Mouse (Mus musculus): ENCODE data around the gene 4930470P17Rik. TPM values are rescaled to one million over a fixed set of nuclear protein-coding genes. Genes with fewer than 3 reads are reported as not detected.

4930470P17Rik gene
- polyA plus RNA-seq, 1 experiment = not detected

DNA sequence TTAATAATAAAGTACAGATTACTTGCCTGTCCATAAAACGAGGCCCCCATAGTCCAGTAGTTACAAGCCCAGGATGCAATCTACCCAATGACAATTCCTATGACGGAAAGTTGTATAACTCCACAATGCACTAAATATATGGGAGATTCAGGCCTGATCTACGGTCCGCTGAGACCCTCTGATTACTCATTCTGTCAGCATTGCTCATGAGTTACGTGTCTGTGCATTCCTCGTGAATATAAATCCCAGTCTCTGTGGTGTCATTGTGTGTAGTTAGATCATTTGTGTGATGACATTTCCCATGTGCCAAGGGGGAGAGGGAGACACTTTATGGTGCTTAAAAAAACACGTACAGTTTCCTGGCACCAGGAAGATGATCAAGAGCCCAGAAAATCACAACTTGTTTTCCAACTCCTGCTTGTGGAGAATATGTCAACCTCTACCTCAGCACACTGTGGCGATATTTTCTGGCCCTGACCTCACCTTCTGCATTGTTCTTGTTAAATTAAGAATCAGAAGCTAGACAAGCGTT, 13.4 kb downstream of the 4930470P17Rik start:
- Histone ChIP-seq H3K4me3 (ENCODE audit: insufficient read depth, low read length) (no peak overlapping the region), H3K27ac (ENCODE audit: insufficient read depth, low read length) (no peak overlapping the region), H3K4me1 (ENCODE audit: control insufficient read depth, insufficient read depth, low read length) (peaks cover 13% of the 10 kb centered on the region)
- TF ChIP-seq CTCF (IDR thresholded peaks at IDR 0.05; ENCODE audit: borderline replicate concordance, insufficient read depth, low read length) (no peak), POLR2A (IDR thresholded peaks at IDR 0.05; ENCODE audit: low read depth, low read length) (no peak)

GRCm38 (mm10) chr2:170584678-170585077, 17.1 kb downstream of the 4930470P17Rik start:
- Histone ChIP-seq H3K27ac (ENCODE audit: insufficient read depth, low read length) (no peak overlapping the region), H3K4me3 (ENCODE audit: insufficient read depth, low read length) (no peak overlapping the region), H3K4me1 (ENCODE audit: control insufficient read depth, insufficient read depth, low read length) (peaks cover 13% of the 10 kb centered on the region)
- TF ChIP-seq POLR2A (IDR thresholded peaks at IDR 0.05; ENCODE audit: low read depth, low read length) = no peak
- TF ChIP-seq CTCF (IDR thresholded peaks at IDR 0.05; ENCODE audit: borderline replicate concordance, insufficient read depth, low read length) = no peak

GRCm38 (mm10) chr2:170579551-170579950, 22.3 kb downstream of the 4930470P17Rik start:
- Histone ChIP-seq H3K4me1 (ENCODE audit: control insufficient read depth, insufficient read depth, low read length) (peaks cover 1% of the 10 kb centered on the region; the same call in 1 of the 2 replicates), H3K27ac (ENCODE audit: insufficient read depth, low read length) (no peak overlapping the region), H3K4me3 (ENCODE audit: insufficient read depth, low read length) (no peak overlapping the region)
- no peak for TF ChIP-seq CTCF (IDR thresholded peaks at IDR 0.05; ENCODE audit: borderline replicate concordance, insufficient read depth, low read length)
- no peak for TF ChIP-seq POLR2A (IDR thresholded peaks at IDR 0.05; ENCODE audit: low read depth, low read length)

DNA sequence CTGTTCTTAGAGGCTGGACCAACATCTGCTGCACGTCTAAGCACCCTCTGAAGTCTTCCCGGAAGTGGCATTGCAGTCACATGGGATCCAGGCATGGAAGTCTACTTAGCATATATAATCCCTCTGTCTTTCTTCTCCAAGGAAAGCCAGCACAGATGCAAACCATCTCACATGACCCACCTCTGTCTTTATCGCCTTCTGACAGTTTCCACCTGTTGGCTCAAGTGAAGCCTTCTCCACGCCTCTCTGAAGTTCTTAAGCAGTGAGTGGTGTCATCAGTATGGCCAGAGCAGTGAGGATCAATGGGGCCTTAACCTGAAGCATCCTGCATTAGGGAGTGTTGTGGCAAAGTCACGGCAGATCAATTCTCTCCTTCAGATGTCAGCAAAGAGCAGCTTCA, 23.2 kb downstream of the 4930470P17Rik start:
- no peak overlapping the region for H3K4me3 ChIP-seq (ENCODE audit: insufficient read depth, low read length)
- no peaks in the 10 kb centered on the region for H3K4me1 ChIP-seq (ENCODE audit: control insufficient read depth, insufficient read depth, low read length)
- TF ChIP-seq POLR2A (IDR thresholded peaks at IDR 0.05; ENCODE audit: low read depth, low read length) (no peak), CTCF (IDR thresholded peaks at IDR 0.05; ENCODE audit: borderline replicate concordance, insufficient read depth, low read length) (no peak)
- H3K27ac ChIP-seq (ENCODE audit: insufficient read depth, low read length) = no peak overlapping the region

GRCm38 (mm10) chr2:170577502-170577901, 24.3 kb downstream of the 4930470P17Rik start:
- Histone ChIP-seq H3K4me1 (ENCODE audit: control insufficient read depth, insufficient read depth, low read length) (no peaks in the 10 kb centered on the region), H3K27ac (ENCODE audit: insufficient read depth, low read length) (no peak overlapping the region), H3K4me3 (ENCODE audit: insufficient read depth, low read length) (no peak overlapping the region)
- TF ChIP-seq CTCF (IDR thresholded peaks at IDR 0.05; ENCODE audit: borderline replicate concordance, insufficient read depth, low read length) (no peak), POLR2A (IDR thresholded peaks at IDR 0.05; ENCODE audit: low read depth, low read length) (no peak)

DNA sequence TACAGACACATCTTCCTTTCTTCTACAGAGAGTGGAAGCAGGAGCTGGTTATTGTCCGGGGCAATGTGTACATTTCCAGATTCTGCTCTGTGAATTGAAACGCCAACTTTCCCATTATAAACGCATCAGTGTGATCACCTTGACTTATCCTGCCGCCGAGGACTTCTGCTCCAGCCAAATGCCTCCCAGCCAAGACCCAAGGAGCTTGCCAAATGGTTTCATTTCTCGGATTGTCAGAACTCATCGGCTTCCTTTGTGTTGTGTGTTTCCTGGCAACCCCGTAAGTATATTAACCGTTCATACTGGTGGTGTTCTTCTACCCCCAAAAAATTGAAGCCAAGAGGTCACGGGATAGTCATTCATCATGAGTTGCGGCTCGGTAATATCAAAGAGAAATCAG, 25.7 kb downstream of the 4930470P17Rik start:
- H3K4me1 ChIP-seq (ENCODE audit: control insufficient read depth, insufficient read depth, low read length) = no peaks in the 10 kb centered on the region
- no peak overlapping the region for H3K27ac ChIP-seq (ENCODE audit: insufficient read depth, low read length)
- TF ChIP-seq POLR2A (IDR thresholded peaks at IDR 0.05; ENCODE audit: low read depth, low read length) (no peak), CTCF (IDR thresholded peaks at IDR 0.05; ENCODE audit: borderline replicate concordance, insufficient read depth, low read length) (no peak)
- H3K4me3 ChIP-seq (ENCODE audit: insufficient read depth, low read length) = no peak overlapping the region

- TF ChIP-seq POLR2A (IDR thresholded peaks at IDR 0.05; ENCODE audit: low read depth, low read length) = no peak
- no peak for TF ChIP-seq CTCF (IDR thresholded peaks at IDR 0.05; ENCODE audit: borderline replicate concordance, insufficient read depth, low read length)
- Histone ChIP-seq H3K4me1 (ENCODE audit: control insufficient read depth, insufficient read depth, low read length) (no peaks in the 10 kb centered on the region), H3K4me3 (ENCODE audit: insufficient read depth, low read length) (no peak overlapping the region), H3K27ac (ENCODE audit: insufficient read depth, low read length) (no peak overlapping the region)
Observed at GRCm38 (mm10) chr2:170564995-170565394, 36.8 kb downstream of the 4930470P17Rik start.

DNA sequence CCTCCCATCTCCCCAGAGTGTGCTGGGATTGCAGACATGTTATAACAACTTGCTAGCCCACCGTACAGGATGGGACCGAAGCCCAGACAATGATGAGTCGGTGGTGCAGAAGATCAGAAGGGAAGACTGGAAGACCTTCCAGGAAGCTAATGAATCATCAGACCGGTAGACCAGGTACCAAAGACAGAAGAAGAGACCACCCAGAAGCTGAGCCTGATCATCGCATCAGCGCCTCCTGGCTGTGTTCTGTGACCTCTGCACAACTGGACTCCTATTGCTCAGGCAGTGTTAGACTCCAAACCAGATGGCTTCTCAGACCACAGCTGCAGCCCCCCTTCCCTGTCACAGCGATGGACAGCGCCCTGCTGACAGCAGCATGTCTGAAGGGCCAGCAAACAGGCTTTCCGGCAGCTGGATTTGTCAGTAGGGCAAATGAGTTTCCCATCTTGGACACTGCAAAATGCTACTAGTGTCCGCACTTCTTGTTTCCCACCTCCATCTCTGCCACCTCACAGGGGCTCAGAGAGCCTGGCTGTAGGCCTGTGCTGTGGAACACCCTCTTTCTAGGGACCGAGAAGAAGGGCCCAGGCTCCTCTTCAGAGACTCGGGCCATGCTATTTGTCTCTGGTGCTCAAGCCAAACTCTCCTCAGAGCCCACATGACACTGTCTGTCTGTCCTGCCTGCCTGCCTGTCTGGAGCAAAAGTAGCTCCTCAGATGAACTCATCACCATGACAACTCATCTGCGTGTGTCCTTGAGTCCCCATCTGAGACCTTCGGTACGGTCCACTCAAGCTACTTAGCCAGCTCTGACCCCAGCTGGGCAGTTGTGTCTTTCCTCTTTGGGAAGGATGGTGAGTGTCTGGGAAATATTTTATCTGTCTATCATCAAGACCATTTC, 37.6 kb downstream of the 4930470P17Rik start:
- Histone ChIP-seq H3K4me3 (ENCODE audit: insufficient read depth, low read length) (no peak overlapping the region), H3K27ac (ENCODE audit: insufficient read depth, low read length) (no peak overlapping the region), H3K4me1 (ENCODE audit: control insufficient read depth, insufficient read depth, low read length) (no peaks in the 10 kb centered on the region)
- TF ChIP-seq CTCF (IDR thresholded peaks at IDR 0.05; ENCODE audit: borderline replicate concordance, insufficient read depth, low read length) (no peak), POLR2A (IDR thresholded peaks at IDR 0.05; ENCODE audit: low read depth, low read length) (no peak)

DNA sequence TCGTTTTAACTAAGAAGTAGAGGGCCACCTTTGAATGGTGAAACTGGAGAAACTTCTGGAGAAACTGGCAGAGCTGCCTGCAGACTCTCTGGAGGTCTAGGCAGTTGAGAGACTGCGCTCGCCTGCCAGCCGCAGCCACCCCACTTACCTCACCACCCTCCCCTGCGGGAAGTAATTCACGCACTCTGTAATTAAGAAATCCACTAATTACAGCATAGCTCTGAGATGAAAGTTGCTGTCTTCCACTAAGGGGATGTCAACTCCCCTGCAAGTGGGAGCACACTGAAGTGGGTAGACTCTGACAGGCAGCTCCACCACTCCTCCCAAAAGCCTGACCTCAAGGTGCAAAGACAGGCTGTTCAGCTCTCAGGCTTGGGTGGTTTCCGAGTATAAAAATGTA, 49.7 kb downstream of the 4930470P17Rik start:
- Histone ChIP-seq H3K4me1 (ENCODE audit: control insufficient read depth, insufficient read depth, low read length) (no peaks in the 10 kb centered on the region), H3K27ac (ENCODE audit: insufficient read depth, low read length) (no peak overlapping the region), H3K4me3 (ENCODE audit: insufficient read depth, low read length) (no peak overlapping the region)
- TF ChIP-seq CTCF (IDR thresholded peaks at IDR 0.05; ENCODE audit: borderline replicate concordance, insufficient read depth, low read length) = no peak
- no peak for TF ChIP-seq POLR2A (IDR thresholded peaks at IDR 0.05; ENCODE audit: low read depth, low read length)

DNA sequence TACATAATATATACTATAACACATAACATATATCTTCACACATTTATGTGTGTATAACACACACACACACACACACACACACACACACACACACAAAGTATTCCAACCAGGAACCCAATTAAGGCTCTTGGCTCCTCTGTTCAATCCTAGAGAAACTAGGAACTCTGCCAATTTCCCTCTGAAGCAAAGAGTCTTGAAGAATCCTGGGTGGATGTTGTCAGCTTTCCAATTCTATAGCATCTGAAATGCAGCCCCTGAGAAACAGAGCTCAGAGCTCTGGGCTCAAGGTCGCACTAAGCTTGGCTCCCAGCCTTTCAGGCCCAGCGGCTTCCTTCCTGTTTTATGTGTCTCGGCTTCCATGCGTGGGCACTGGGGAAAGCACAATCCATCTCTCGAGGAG, 51.6 kb downstream of the 4930470P17Rik start:
- no peak overlapping the region for H3K4me3 ChIP-seq (ENCODE audit: insufficient read depth, low read length)
- TF ChIP-seq POLR2A (IDR thresholded peaks at IDR 0.05; ENCODE audit: low read depth, low read length) (no peak), CTCF (IDR thresholded peaks at IDR 0.05; ENCODE audit: borderline replicate concordance, insufficient read depth, low read length) (no peak)
- H3K4me1 ChIP-seq (ENCODE audit: control insufficient read depth, insufficient read depth, low read length) = no peaks in the 10 kb centered on the region
- H3K27ac ChIP-seq (ENCODE audit: insufficient read depth, low read length) = no peak overlapping the region

Data from embryonic fibroblast, embryonic 13.5 days (primary cell).